Mouse (Mus musculus) neural tube, embryonic 12.5 days (tissue): Measurements from ENCODE around the gene Sufu. TPM values are rescaled to one million over a fixed set of nuclear protein-coding genes. Genes with fewer than 3 reads are reported as not detected.

ENCODE experiments used
- ATAC-seq: fragments of 200-750 bp; cut with Nextera tagmentation; 2 replicates; pipeline ENCODE4 v1.8.0; 2017; ENCODE audit warnings: low read depth, mild to moderate bottlenecking, moderate TSS enrichment, moderate library complexity; ENCODE audit not compliant: low FRiP score
- H3K27ac ChIP-seq: fragments of 300-500 bp; sonication (generic); 2 replicates; pipeline ENCODE4 v1.5.1; 2016
- H3K27me3 ChIP-seq: fragments of 300-500 bp; sonication (generic); replicated peaks from 2 replicates; pipeline ENCODE4 v1.6.1; 2016; ENCODE audit warnings: mild to moderate bottlenecking
- H3K36me3 ChIP-seq: fragments of 300-500 bp; sonication (generic); 2 replicates; pipeline ENCODE4 v1.6.1; 2016; ENCODE audit warnings: mild to moderate bottlenecking
- H3K4me1 ChIP-seq: fragments of 300-500 bp; sonication (generic); 2 replicates; pipeline ENCODE4 v1.6.1; 2016
- H3K4me2 ChIP-seq: fragments of 300-500 bp; sonication (generic); replicated peaks from 2 replicates; pipeline ENCODE4 v1.6.1; 2016; ENCODE audit warnings: mild to moderate bottlenecking
- H3K4me3 ChIP-seq: fragments of 300-500 bp; sonication (generic); 2 replicates; pipeline ENCODE4 v1.5.1; 2016
- H3K9ac ChIP-seq: fragments of 300-500 bp; sonication (generic); 2 replicates; pipeline ENCODE4 v1.6.1; 2016; ENCODE audit warnings: mild to moderate bottlenecking
- H3K9me3 ChIP-seq: fragments of 300-500 bp; sonication (generic); 2 replicates; pipeline ENCODE4 v1.6.1; 2016; ENCODE audit warnings: mild to moderate bottlenecking
- WGBS: fragments of 180-500 bp; shearing (Covaris S2); methylation state at CpG from one replicate; pipeline ENCODE4 v1.1.7; 2016; 5-methylcytosine and 5-hydroxymethylcytosine counted together
- polyA plus RNA-seq: library from polyadenylated mRNA; unstranded; fragments of >200 nt; fragmentation: Nextera tagmentation; extraction: Ambion mirVana; gene quantifications from 2 replicates; pipeline ENCODE4 v1.2.1, GENCODE M21; 2016

Sufu gene
- polyA plus RNA-seq, 1 experiment from 2014 or later, result 36.3 TPM

- peaks cover 6% of the 10 kb centered on the region; the same call in 1 of the 2 replicates for H3K36me3 ChIP-seq
- WGBS, result 17% methylated on average over 8 of the region's 8 CpGs
- peak overlapping the region; percentile 64 for H3K4me3 ChIP-seq
Measured at GRCm38 (mm10) chr19:46396109-46396508, 587 bp upstream of the Sufu start.

GRCm38 (mm10) chr19:46397436-46398001 lies 823 bp downstream of the Sufu start:
- Histone ChIP-seq H3K36me3 (peaks cover 10% of the 10 kb centered on the region; the same call in 1 of the 2 replicates), H3K4me1 (peaks cover 40% of the 10 kb centered on the region), H3K4me2 (peak overlapping the region; percentile 87), H3K4me3 (peak overlapping the region; percentile 82), H3K9ac (peak overlapping the region; percentile 85), H3K27ac (no peak overlapping the region), H3K9me3 (no peaks in the 10 kb centered on the region), H3K27me3 (no peaks in the 10 kb centered on the region)
- 1% methylated on average over 19 of the region's 19 CpGs for whole genome bisulfite sequencing
- ATAC-seq, result no peak

More at GRCm38 (mm10) chr19:46396109-46396508, 587 bp upstream of the Sufu start:
- ATAC-seq, result no peak
- Histone ChIP-seq H3K9me3 (no peaks in the 10 kb centered on the region), H3K27ac (no peak overlapping the region), H3K4me2 (peak overlapping the region; percentile 56), H3K27me3 (no peaks in the 10 kb centered on the region), H3K9ac (no peak overlapping the region; the same call in 1 of the 2 replicates), H3K4me1 (peaks cover 40% of the 10 kb centered on the region)

GRCm38 (mm10) chr19:46398401-46398800 lies 1.7 kb downstream of the Sufu start:
- Histone ChIP-seq H3K27me3 (no peaks in the 10 kb centered on the region), H3K9me3 (no peaks in the 10 kb centered on the region), H3K36me3 (peaks cover 19% of the 10 kb centered on the region), H3K4me2 (peak overlapping the region; percentile 87), H3K9ac (peak overlapping the region; percentile 85), H3K4me3 (peak overlapping the region; percentile 82), H3K4me1 (peaks cover 39% of the 10 kb centered on the region), H3K27ac (no peak overlapping the region)
- no peak for ATAC-seq
- 37% methylated on average over 3 of the region's 3 CpGs for WGBS

- Histone ChIP-seq H3K4me1 (peaks cover 29% of the 10 kb centered on the region), H3K9ac (no peak overlapping the region), H3K4me3 (no peak overlapping the region), H3K27me3 (no peaks in the 10 kb centered on the region), H3K27ac (no peak overlapping the region), H3K36me3 (peaks cover 27% of the 10 kb centered on the region), H3K9me3 (no peaks in the 10 kb centered on the region), H3K4me2 (no peak overlapping the region)
- ATAC-seq, result no peak
- WGBS, result 79% methylated on average over 6 of the region's 6 CpGs
Measured at GRCm38 (mm10) chr19:46399372-46399771, 2.7 kb downstream of the Sufu start.

GRCm38 (mm10) chr19:46399886-46400285 lies 3.2 kb downstream of the Sufu start:
- peaks cover 25% of the 10 kb centered on the region for H3K4me1 ChIP-seq
- H3K27ac ChIP-seq, result no peak overlapping the region
- 58% methylated on average over 7 of the region's 7 CpGs for WGBS
- H3K27me3 ChIP-seq, result no peaks in the 10 kb centered on the region
- no peak overlapping the region for H3K9ac ChIP-seq
- H3K36me3 ChIP-seq, result peaks cover 32% of the 10 kb centered on the region
- H3K4me2 ChIP-seq, result no peak overlapping the region
- H3K4me3 ChIP-seq, result no peak overlapping the region
- no peaks in the 10 kb centered on the region for H3K9me3 ChIP-seq
- no peak for ATAC-seq

- Histone ChIP-seq H3K4me3 (no peak overlapping the region), H3K4me1 (peaks cover 25% of the 10 kb centered on the region), H3K36me3 (peaks cover 36% of the 10 kb centered on the region), H3K9me3 (no peaks in the 10 kb centered on the region), H3K27ac (no peak overlapping the region), H3K9ac (no peak overlapping the region), H3K4me2 (no peak overlapping the region), H3K27me3 (no peaks in the 10 kb centered on the region)
- no peak for ATAC-seq
- WGBS, result 87% methylated on average over 7 of the region's 7 CpGs
Measured at GRCm38 (mm10) chr19:46400558-46400957, 3.9 kb downstream of the Sufu start.

GRCm38 (mm10) chr19:46404030-46404429 lies 7.3 kb downstream of the Sufu start:
- WGBS, result 98% methylated on average over 1 of the region's 1 CpGs
- no peak for ATAC-seq
- H3K9ac ChIP-seq, result no peak overlapping the region
- H3K4me1 ChIP-seq, result peaks cover 18% of the 10 kb centered on the region
- H3K4me2 ChIP-seq, result no peak overlapping the region
- no peaks in the 10 kb centered on the region for H3K27me3 ChIP-seq
- peaks cover 59% of the 10 kb centered on the region for H3K36me3 ChIP-seq
- no peak overlapping the region for H3K27ac ChIP-seq
- no peaks in the 10 kb centered on the region for H3K9me3 ChIP-seq
- no peak overlapping the region for H3K4me3 ChIP-seq

- no peak for ATAC-seq
- Histone ChIP-seq H3K4me3 (no peak overlapping the region), H3K4me2 (no peak overlapping the region), H3K36me3 (peaks cover 54% of the 10 kb centered on the region), H3K4me1 (peaks cover 9% of the 10 kb centered on the region), H3K9me3 (no peaks in the 10 kb centered on the region), H3K9ac (no peak overlapping the region), H3K27me3 (no peaks in the 10 kb centered on the region), H3K27ac (no peak overlapping the region)
- 77% methylated on average over 8 of the region's 8 CpGs for WGBS
Measured at GRCm38 (mm10) chr19:46406592-46407386, 10.1 kb downstream of the Sufu start.

- no peak overlapping the region for H3K4me2 ChIP-seq
- H3K9ac ChIP-seq, result no peak overlapping the region
- peaks cover 9% of the 10 kb centered on the region for H3K4me1 ChIP-seq
- no peak overlapping the region for H3K4me3 ChIP-seq
- peaks cover 36% of the 10 kb centered on the region for H3K36me3 ChIP-seq
- ATAC-seq, result no peak
- WGBS, result 80% methylated on average over 3 of the region's 3 CpGs
- H3K27ac ChIP-seq, result no peak overlapping the region
- H3K27me3 ChIP-seq, result no peaks in the 10 kb centered on the region
- no peaks in the 10 kb centered on the region for H3K9me3 ChIP-seq
Measured at GRCm38 (mm10) chr19:46409506-46409905, 12.8 kb downstream of the Sufu start.

GRCm38 (mm10) chr19:46412056-46412805 lies 15.5 kb downstream of the Sufu start:
- Histone ChIP-seq H3K27me3 (no peaks in the 10 kb centered on the region), H3K4me2 (no peak overlapping the region), H3K9me3 (no peaks in the 10 kb centered on the region), H3K4me3 (no peak overlapping the region), H3K27ac (no peak overlapping the region), H3K36me3 (peaks cover 12% of the 10 kb centered on the region), H3K4me1 (no peaks in the 10 kb centered on the region; the same call in 1 of the 2 replicates), H3K9ac (no peak overlapping the region)
- 91% methylated on average over 12 of the region's 12 CpGs for WGBS
- no peak for ATAC-seq

- ATAC-seq, result no peak
- no peak overlapping the region for H3K9ac ChIP-seq
- H3K4me3 ChIP-seq, result no peak overlapping the region
- no peaks in the 10 kb centered on the region for H3K4me1 ChIP-seq
- no peaks in the 10 kb centered on the region for H3K9me3 ChIP-seq
- no peak overlapping the region for H3K4me2 ChIP-seq
- peaks cover 5% of the 10 kb centered on the region; the same call in 1 of the 2 replicates for H3K36me3 ChIP-seq
- no peaks in the 10 kb centered on the region for H3K27me3 ChIP-seq
- WGBS, result 92% methylated on average over 2 of the region's 2 CpGs
- no peak overlapping the region for H3K27ac ChIP-seq
Measured at GRCm38 (mm10) chr19:46413969-46414368, 17.3 kb downstream of the Sufu start.

GRCm38 (mm10) chr19:46414486-46414885 lies 17.8 kb downstream of the Sufu start:
- H3K9me3 ChIP-seq, result no peaks in the 10 kb centered on the region
- H3K4me2 ChIP-seq, result no peak overlapping the region
- H3K27me3 ChIP-seq, result no peaks in the 10 kb centered on the region
- H3K9ac ChIP-seq, result no peak overlapping the region
- 96% methylated on average over 8 of the region's 8 CpGs for WGBS
- no peak overlapping the region for H3K27ac ChIP-seq
- no peak overlapping the region for H3K4me3 ChIP-seq
- H3K4me1 ChIP-seq, result no peaks in the 10 kb centered on the region
- H3K36me3 ChIP-seq, result peaks cover 5% of the 10 kb centered on the region; the same call in 1 of the 2 replicates
- no peak for ATAC-seq
